Mouse (Mus musculus) gastrocnemius, postnatal 10 days (tissue): ENCODE measurements around the gene Kctd20. TPM values are rescaled to one million over a fixed set of nuclear protein-coding genes. Genes with fewer than 3 reads are reported as not detected.
A peak's percentile ranks its signal among the peaks of the same experiment; 100 is the strongest.
"Not testable (repeated sequence)": the region's sequence is repeated elsewhere in the genome, so short reads cannot be mapped to it uniquely, and the experiment has no call there.

ENCODE experiments used
- DNase-seq: peaks from one replicate; pipeline ENCODE4 v3.0.0; 2021; ENCODE audit warnings: mixed read lengths
- total RNA-seq, 2 experiments: library from RNA; stranded (reverse); gene quantifications; 2 replicates each; pipeline ENCODE4 v1.2.3; 2021

Gene Kctd20
- total RNA-seq, 2 experiments from 2014 or later: 35.9 to 42.8 TPM

DNA sequence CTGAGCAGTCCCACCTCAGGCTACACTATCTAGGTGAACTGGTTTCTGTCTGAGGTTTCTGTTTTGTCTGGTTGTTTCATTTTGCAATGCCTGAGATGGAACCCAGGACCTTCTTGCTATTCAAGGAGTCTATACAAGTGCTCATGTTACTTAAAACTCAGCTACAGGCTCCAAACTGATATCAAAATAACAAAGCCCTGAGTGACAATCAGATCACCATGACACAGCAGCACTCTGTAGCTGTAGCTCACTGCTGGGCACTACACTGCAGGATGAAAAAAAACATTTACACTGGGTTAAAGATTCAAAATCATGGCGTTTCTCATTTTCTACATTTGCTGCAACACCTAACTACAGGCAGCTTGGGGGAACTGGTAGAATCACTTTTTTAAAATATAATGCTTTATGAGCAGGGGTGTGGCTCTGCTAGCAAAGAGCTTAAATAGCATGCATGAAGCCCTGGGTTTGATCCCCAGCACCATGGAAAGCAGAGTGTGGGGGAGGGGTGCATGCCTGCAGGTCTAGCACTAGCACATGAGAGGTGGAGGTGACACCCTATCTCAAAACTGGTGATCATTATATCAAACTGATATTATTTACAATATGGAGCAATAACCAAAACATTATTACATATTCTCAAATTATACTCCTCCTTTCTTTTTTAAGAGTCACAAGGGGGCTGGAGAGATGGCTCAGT lies 33.1 kb downstream of the Kctd20 start:
- no peak for DNase-seq

GRCm38 (mm10) chr17:28986833-28987232 lies 35.1 kb downstream of the Kctd20 start:
- DNase-seq: peak; percentile 36

DNA sequence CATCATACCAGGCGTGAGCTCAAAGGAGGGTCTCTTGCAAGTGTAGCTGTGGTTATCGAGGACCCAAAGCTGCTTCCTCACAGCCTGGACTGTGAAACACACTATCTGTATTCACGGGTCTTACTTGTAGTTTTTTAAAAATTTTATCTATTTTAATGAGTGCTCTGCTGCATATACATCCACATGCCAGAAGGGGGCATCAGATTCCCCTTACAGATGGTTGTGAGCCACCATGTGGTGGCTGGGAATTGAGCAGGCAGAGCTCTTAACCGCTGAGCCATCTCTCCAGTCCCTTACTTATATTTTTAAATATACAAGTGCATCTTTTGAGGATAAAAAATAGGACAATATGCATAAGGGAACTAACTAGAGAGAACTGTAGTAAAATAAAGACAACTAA lies 36.0 kb downstream of the Kctd20 start:
- DNase-seq: no peak

- no peak for DNase-seq
These were observed 36.5 kb downstream of the Kctd20 start for GRCm38 (mm10) chr17:28988291-28988690.

DNA sequence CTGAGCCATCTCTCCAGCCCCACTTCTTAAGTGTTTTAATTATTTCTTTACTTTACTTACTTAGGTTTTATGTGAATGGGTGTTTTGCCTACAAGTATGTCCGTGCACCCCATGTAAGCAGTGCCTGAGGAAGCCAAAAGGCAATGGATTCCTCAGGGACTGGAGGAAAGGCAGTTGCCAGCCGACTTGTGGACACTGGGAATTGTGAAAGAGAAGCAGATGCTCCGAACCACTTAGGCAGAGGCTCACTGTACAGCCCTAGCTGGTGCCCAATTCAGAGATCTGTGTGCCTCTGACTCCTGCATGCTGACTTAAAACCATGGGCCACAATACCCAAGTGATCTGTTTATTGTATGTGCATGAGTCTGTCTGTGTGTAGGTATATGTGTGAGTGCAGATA lies 37.2 kb downstream of the Kctd20 start:
- no peak for DNase-seq

DNA sequence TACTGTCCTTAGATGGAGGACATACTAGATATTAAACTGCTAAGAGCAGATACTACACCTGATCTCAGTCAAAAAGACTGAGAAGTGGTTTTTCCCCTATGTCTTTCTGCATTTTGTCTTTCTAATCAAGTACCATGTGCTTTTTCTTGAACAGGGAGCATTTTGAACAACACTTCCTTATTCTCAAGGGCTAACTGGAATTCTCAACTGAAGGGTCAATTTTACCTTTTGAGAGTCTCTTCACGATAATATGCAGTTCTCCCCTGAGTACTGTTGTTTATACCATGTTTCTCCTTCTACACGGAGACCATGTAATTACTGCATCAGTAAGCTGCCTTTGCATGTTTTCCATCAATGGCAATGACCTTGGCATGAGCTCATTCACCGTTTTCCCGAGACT lies 38.3 kb downstream of the Kctd20 start:
- no peak for DNase-seq

- no peak for DNase-seq
These were observed 39.5 kb downstream of the Kctd20 start for GRCm38 (mm10) chr17:28991286-28991685.

GRCm38 (mm10) chr17:28992105-28992504 lies 40.4 kb downstream of the Kctd20 start:
- peak; percentile 16 for DNase-seq

DNA sequence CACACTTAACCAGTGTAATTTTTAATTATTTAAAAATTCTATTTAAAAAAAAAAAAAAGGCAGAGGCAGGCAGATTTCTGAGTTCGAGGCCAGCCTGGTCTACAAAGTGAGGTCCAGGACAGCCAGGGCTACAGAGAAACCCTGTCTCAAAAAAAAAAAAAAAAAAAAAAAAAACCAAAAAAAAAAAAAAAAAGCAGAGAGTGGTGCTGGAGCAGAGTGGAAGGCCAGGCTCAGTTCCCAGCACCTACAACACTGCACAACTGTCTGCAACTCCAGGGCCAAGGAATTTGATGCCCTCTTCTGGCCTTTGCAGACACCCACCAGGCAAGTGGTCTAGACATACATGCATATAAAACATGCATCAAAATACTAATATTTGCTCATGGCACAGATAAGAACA lies 41.3 kb downstream of the Kctd20 start:
- DNase-seq: not testable (repeated sequence)

- no peak for DNase-seq
These were observed 42.9 kb downstream of the Kctd20 start for GRCm38 (mm10) chr17:28994615-28995014.

- DNase-seq: no peak
These were observed 48.7 kb downstream of the Kctd20 start for GRCm38 (mm10) chr17:29000465-29000864.

DNA sequence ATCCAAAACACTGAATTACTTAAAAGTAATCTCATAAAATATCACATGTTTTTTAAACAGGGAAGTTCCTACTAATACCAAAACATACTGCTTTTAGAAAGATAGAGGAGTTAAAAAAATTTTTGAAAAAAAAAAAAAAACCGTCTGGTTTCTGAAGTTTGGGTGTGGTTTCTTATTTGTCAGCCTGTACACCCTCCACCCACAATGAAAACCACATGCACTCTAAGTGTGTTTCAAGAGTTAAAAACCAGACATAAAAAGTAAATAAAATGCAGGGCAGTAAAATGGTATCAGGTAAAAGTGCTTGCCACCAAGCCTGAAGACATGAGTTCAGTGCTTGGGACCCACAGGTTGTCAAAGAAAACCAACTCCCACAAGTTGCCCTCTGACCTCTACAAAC lies 52.0 kb downstream of the Kctd20 start:
- DNase-seq: no peak

DNA sequence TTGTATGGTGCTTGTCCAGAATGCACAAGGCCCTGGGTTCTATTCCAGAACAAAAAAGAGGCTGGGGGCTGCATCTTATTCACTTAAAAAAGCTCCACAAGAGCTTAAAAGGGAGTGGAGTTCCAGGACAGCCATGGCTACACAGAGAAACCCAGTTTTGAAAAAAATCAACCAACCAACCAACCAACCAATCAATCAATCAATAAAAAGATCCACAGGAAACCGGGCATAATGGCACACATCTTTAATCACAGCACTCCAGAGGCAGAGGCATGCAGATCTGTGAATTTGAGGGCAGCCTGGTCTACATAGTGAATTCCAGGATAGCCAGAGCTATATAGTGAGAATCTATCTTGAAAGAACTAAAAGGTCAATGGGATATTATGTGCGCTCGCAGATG lies 53.3 kb downstream of the Kctd20 start:
- no peak for DNase-seq

- no peak for DNase-seq
These were observed 55.1 kb downstream of the Kctd20 start for GRCm38 (mm10) chr17:29006812-29007211.

DNA sequence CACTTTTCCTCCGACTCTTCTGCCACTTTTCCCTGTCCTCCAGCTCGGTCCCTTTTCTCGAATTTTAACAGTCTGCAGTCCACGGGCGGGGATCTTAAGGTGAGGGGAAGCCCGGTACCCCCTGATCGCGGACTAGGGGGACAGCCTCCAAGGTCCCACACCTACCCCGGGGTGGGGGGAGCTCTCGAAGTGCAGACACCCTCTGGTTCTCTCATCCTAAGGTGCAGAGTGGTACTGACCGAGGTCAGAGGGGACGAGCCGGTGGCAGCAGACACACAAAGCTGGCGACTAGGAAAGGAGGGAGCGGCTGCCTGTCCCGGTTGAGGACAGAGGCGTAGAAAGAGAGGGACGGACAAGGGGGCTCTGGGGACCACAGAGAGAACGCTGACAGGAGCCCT lies 55.5 kb downstream of the Kctd20 start:
- no peak for DNase-seq

DNA sequence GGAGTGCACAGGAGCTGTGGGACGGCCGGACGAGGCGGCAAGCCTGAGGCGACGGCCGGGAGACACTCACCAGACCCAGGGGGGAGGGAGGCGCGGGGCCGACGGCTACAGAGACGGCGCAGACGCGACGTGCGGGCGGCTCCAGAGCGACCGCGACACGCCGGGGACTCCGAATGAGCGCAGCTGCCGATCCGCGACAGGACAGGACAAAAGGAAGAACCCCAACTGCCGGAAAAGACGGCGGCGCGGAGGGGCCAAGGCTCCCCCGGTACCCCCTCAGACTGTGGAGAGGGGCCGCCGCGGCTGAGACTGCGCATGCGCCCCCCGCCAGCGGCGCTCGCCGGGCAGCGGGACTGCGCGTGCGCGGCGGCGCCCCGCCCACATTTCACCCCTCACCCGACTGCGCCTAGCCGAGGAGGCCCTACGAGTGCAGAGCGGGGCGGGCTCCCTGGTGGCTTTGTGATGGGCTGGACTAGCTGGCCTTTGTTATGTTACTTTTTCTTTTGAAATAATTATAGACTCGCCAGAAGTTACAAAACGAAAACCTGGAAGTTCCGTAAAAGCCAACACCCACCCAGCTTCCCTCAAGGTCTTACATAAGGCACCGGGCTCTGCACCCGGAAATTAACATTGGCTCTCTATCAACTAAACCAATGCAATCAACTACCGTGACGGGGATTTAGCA lies 56.0 kb downstream of the Kctd20 start, which contains the start of gene Stk38:
TSS of gene Stk38 (minus strand) at position 355 of the 685 bp plus-strand sequence.
- peak; percentile 94 for DNase-seq

- no peak for DNase-seq
These were observed 56.5 kb downstream of the Kctd20 start for GRCm38 (mm10) chr17:29008326-29008650.

- no peak for DNase-seq
These were observed 57.4 kb downstream of the Kctd20 start for GRCm38 (mm10) chr17:29009181-29009580.

GRCm38 (mm10) chr17:29014235-29014634 lies 62.5 kb downstream of the Kctd20 start:
- no peak for DNase-seq

GRCm38 (mm10) chr17:29015638-29016037 lies 63.9 kb downstream of the Kctd20 start:
- peak; percentile 35 for DNase-seq

- DNase-seq: no peak
These were observed 65.0 kb downstream of the Kctd20 start for GRCm38 (mm10) chr17:29016705-29017104.

- peak; percentile 44 for DNase-seq
These were observed 66.7 kb downstream of the Kctd20 start for GRCm38 (mm10) chr17:29018292-29018984.
